Mouse (Mus musculus): ENCODE measurements around the gene C2cd4a. TPM values are rescaled to one million over a fixed set of nuclear protein-coding genes. Genes with fewer than 3 reads are reported as not detected.
A peak's percentile ranks its signal among the peaks of the same experiment; 100 is the strongest.

Gene C2cd4a
- 2.8 and 3.6 TPM in 2 replicates for polyA plus RNA-seq (2015; fragmentation: Nextera tagmentation; extraction: Ambion mirVana)

GRCm38 (mm10) chr9:67832046-67832605 is at the start of gene C2cd4a:
Gene C2cd4a, minus strand, starts transcription at chr9:67832330.
- peak; percentile 83 for DNase-seq (ENCODE audit: low spot score)
- 3% methylated on average over 20 of the region's 20 CpGs for WGBS
- no peaks in the 10 kb centered on the region for H3K9me3 ChIP-seq (ENCODE audit: control insufficient read depth, low read length)
- H3K27me3 ChIP-seq (ENCODE audit: control insufficient read depth, insufficient read depth, low read length) = no peaks in the 10 kb centered on the region
- H3K27ac ChIP-seq (replicated peaks) = peak within 1 kb of the TSS; percentile 53
- H3K4me1 ChIP-seq (replicated peaks; ENCODE audit: control insufficient read depth, insufficient read depth) = no peaks in the 10 kb centered on the region
- no peaks in the 10 kb centered on the region for H3K36me3 ChIP-seq (ENCODE audit: control insufficient read depth, insufficient read depth, low read length)
- H3K4me3 ChIP-seq (ENCODE audit: low read depth, low read length) = peak within 1 kb of the TSS; percentile 57
- peak within 1 kb of the TSS; percentile 92 for H3K4me2 ChIP-seq (replicated peaks; ENCODE audit: low read depth)
- peak within 1 kb of the TSS; percentile 53 for H3K9ac ChIP-seq (ENCODE audit: low read length)
- ATAC-seq (ENCODE audit: low FRiP score, low TSS enrichment) = peak; percentile 63
- TF ChIP-seq CTCF (IDR thresholded peaks at IDR 0.05; ENCODE audit: low read depth) (no peak), EP300 (optimal IDR thresholded peaks at IDR 0.05) (no peak)

GRCm38 (mm10) chr9:67878197-67878769 is 46.2 kb upstream of the C2cd4a start:
- H3K4me1 ChIP-seq (replicated peaks; ENCODE audit: control insufficient read depth, insufficient read depth) = no peaks in the 10 kb centered on the region
- no peak overlapping the region for H3K9ac ChIP-seq (ENCODE audit: low read length)
- TF ChIP-seq EP300 (optimal IDR thresholded peaks at IDR 0.05) (no peak), CTCF (IDR thresholded peaks at IDR 0.05; ENCODE audit: low read depth) (0 out of 2 replicates have a peak, but pooled peaks have one; percentile 9)
- peaks cover 3% of the 10 kb centered on the region for H3K36me3 ChIP-seq (ENCODE audit: control insufficient read depth, insufficient read depth, low read length)
- 91% methylated on average over 11 of the region's 11 CpGs for WGBS
- no peaks in the 10 kb centered on the region for H3K27me3 ChIP-seq (ENCODE audit: control insufficient read depth, insufficient read depth, low read length)
- H3K9me3 ChIP-seq (ENCODE audit: control insufficient read depth, low read length) = no peaks in the 10 kb centered on the region
- no peak overlapping the region for H3K27ac ChIP-seq (replicated peaks)
- no peak overlapping the region for H3K4me3 ChIP-seq (ENCODE audit: low read depth, low read length)
- no peak overlapping the region for H3K4me2 ChIP-seq (replicated peaks; ENCODE audit: low read depth)
- ATAC-seq (ENCODE audit: low FRiP score, low TSS enrichment) (no peak), DNase-seq (ENCODE audit: low spot score) (no peak)

GRCm38 (mm10) chr9:67877081-67877718 is 45.1 kb upstream of the C2cd4a start:
- H3K9me3 ChIP-seq (ENCODE audit: control insufficient read depth, low read length) = no peaks in the 10 kb centered on the region
- no peak overlapping the region for H3K4me3 ChIP-seq (ENCODE audit: low read depth, low read length)
- H3K9ac ChIP-seq (ENCODE audit: low read length) = no peak overlapping the region
- no peaks in the 10 kb centered on the region for H3K4me1 ChIP-seq (replicated peaks; ENCODE audit: control insufficient read depth, insufficient read depth)
- peaks cover 3% of the 10 kb centered on the region; the same call in 1 of the 2 replicates for H3K36me3 ChIP-seq (ENCODE audit: control insufficient read depth, insufficient read depth, low read length)
- no peaks in the 10 kb centered on the region for H3K27me3 ChIP-seq (ENCODE audit: control insufficient read depth, insufficient read depth, low read length)
- ATAC-seq (ENCODE audit: low FRiP score, low TSS enrichment) (no peak), DNase-seq (ENCODE audit: low spot score) (no peak)
- no peak overlapping the region for H3K4me2 ChIP-seq (replicated peaks; ENCODE audit: low read depth)
- WGBS = 60% methylated on average over 14 of the region's 14 CpGs
- TF ChIP-seq CTCF (IDR thresholded peaks at IDR 0.05; ENCODE audit: low read depth) = no peak
- no peak for TF ChIP-seq EP300 (optimal IDR thresholded peaks at IDR 0.05)
- no peak overlapping the region; the same call in 1 of the 2 replicates for H3K27ac ChIP-seq (replicated peaks)

- WGBS = 47% methylated on average over 2 of the region's 2 CpGs
- H3K9ac ChIP-seq (ENCODE audit: low read length) = no peak overlapping the region
- no peaks in the 10 kb centered on the region for H3K27me3 ChIP-seq (ENCODE audit: control insufficient read depth, insufficient read depth, low read length)
- no peak overlapping the region for H3K4me2 ChIP-seq (replicated peaks; ENCODE audit: low read depth)
- no peak for TF ChIP-seq EP300 (optimal IDR thresholded peaks at IDR 0.05)
- peak; percentile 84 for TF ChIP-seq CTCF (IDR thresholded peaks at IDR 0.05; ENCODE audit: low read depth)
- no peaks in the 10 kb centered on the region for H3K9me3 ChIP-seq (ENCODE audit: control insufficient read depth, low read length)
- DNase-seq (ENCODE audit: low spot score) = peak; percentile 45
- H3K4me1 ChIP-seq (replicated peaks; ENCODE audit: control insufficient read depth, insufficient read depth) = no peaks in the 10 kb centered on the region
- H3K4me3 ChIP-seq (ENCODE audit: low read depth, low read length) = no peak overlapping the region
- H3K36me3 ChIP-seq (ENCODE audit: control insufficient read depth, insufficient read depth, low read length) = 0 out of 2 replicates have a peak, but pooled peaks cover 3% of the 10 kb centered on the region
- ATAC-seq (ENCODE audit: low FRiP score, low TSS enrichment) = no peak
- no peak overlapping the region for H3K27ac ChIP-seq (replicated peaks)
These were observed 43.2 kb upstream of the C2cd4a start for GRCm38 (mm10) chr9:67875337-67875736.

- H3K27me3 ChIP-seq (ENCODE audit: control insufficient read depth, insufficient read depth, low read length) = no peaks in the 10 kb centered on the region
- TF ChIP-seq EP300 (optimal IDR thresholded peaks at IDR 0.05) (no peak), CTCF (IDR thresholded peaks at IDR 0.05; ENCODE audit: low read depth) (no peak)
- H3K9me3 ChIP-seq (ENCODE audit: control insufficient read depth, low read length) = no peaks in the 10 kb centered on the region
- no peaks in the 10 kb centered on the region for H3K4me1 ChIP-seq (replicated peaks; ENCODE audit: control insufficient read depth, insufficient read depth)
- DNase-seq (ENCODE audit: low spot score) = no peak
- H3K27ac ChIP-seq (replicated peaks) = no peak overlapping the region
- no peak overlapping the region for H3K9ac ChIP-seq (ENCODE audit: low read length)
- no peak overlapping the region for H3K4me3 ChIP-seq (ENCODE audit: low read depth, low read length)
- 69% methylated on average over 7 of the region's 7 CpGs for WGBS
- H3K36me3 ChIP-seq (ENCODE audit: control insufficient read depth, insufficient read depth, low read length) = 0 out of 2 replicates have a peak, but pooled peaks cover 3% of the 10 kb centered on the region
- no peak overlapping the region for H3K4me2 ChIP-seq (replicated peaks; ENCODE audit: low read depth)
- no peak for ATAC-seq (ENCODE audit: low FRiP score, low TSS enrichment)
These were observed 42.5 kb upstream of the C2cd4a start for GRCm38 (mm10) chr9:67874522-67875222.
